Mouse (Mus musculus) c-Kit-positive CD71-negative TER-119-negative erythroid progenitor cells, embryonic 14.5 days (primary cell): ENCODE results near the gene Sdhaf1.

Source experiments
- DNase-seq: peaks from one replicate; pipeline ENCODE4 v3.0.0-alpha.2; 2013; ENCODE audit warnings: low read depth

Gene Sdhaf1

GRCm38 (mm10) chr7:30325364-30325763 lies 1.7 kb upstream of the Sdhaf1 start:
- peak; percentile 83 for DNase-seq

DNA sequence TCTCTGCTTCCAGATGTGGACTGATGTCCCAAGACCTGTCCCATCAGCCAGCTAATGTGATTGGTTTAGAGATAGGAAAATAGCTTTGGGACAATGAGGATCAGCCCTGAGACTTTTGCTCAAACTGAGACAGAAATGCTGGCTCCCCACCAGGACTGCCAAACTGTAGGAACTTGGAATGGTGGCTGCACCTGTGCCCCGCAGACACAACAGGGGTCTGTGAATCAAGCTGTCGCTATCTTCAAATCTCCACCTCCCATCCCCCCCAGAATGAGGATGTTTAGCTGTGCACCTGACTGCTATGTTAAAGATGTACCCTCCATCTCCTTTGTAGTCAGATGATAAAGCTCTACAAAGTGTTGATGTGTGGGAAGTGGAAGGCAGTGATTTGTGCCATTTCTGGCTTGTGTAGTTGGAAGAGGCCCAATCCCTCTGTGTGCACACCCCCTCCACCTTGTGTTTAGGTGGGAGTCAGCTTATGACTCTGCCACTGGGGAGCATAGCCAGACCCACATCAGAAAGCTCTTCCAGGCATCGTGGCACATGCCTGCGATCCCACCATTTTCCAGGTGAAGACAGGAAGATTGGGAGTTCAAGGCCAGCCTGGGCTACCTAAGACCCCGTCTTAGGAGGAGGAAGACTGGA lies 727 bp upstream of the Sdhaf1 start:
- DNase-seq = no peak

DNA sequence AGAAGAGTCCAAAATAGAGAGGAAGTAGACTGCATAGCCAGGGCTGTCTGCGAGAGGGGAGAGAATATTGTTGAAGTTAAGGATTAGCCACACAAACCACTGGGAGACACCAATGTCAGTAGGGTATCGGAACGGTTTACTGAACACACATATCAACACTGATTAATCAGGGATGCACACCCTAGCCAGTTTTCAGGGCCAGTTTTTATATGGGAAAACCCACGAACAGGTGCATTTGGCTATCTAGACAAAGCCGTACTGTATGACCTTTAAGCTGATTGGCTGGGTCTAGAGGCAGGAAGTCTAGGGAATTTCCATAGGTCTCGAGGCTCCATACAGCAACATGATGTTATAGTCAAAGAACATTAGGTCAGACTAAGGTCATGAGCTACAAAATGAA lies 830 bp downstream of the Sdhaf1 start:
- DNase-seq = no peak

DNA sequence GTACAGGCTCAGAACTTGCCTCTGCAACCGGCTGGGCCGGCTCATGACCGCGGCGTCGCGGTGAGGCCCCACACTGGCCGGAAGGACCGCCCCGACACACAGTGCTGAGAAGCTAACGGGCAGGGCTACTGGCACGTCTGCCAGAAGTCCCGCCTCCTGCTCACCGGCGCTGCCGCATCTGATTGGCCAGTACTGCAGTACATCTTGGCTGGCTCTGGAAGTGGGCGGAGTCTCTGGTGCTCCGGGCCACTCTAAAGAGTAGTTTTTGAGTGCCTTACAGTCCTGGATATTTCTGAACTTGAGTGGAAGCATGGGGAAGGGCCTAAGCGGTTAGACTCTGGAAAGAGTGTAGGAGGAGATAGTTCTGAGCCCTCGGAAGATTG lies 1.4 kb downstream of the Sdhaf1 start:
- peak; percentile 87 for DNase-seq

DNA sequence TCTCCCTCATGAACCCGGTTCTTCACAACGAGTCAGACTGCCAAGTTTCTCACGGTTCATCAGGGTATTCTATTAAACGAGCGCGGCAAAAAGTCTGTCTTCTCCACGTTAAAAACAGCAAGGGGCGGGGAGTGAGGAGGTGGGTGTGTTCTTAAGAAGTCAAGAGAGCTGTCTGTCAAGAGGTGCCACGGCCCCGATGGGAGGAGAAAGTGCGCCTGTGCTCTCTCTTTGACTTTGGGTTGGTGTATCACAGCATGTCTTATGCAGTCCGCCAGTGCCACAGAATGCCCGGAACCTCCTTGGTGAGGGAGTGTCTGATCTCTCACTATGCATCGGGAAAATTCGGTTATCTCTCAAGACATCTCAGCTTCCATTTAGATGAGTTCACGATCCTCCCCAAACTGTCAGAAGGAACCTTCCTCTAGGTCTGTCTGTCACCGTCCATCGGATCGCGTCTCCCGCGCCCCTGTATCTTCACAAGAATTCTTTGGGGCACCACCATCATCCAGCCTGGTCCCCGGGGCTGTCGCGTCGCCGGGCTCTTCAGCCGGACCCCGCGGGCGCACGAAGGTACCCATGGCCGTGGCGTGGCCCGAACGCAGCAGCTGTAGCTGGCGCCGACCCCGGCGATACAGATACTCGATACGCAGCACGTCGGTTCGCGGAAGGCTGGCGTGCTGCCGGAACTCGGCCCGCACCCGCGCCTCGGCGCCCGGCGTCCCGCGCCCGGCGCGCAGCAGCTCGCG lies 2.0 kb downstream of the Sdhaf1 start, which contains the start of gene E130208F15Rik:
TSS of gene E130208F15Rik (plus strand) at position 202 of the 746 bp plus-strand sequence.
- DNase-seq = peak; percentile 80

- DNase-seq = no peak
These were observed 2.7 kb downstream of the Sdhaf1 start for GRCm38 (mm10) chr7:30320946-30321345.

GRCm38 (mm10) chr7:30318142-30318541 lies 5.6 kb downstream of the Sdhaf1 start:
- no peak for DNase-seq

DNA sequence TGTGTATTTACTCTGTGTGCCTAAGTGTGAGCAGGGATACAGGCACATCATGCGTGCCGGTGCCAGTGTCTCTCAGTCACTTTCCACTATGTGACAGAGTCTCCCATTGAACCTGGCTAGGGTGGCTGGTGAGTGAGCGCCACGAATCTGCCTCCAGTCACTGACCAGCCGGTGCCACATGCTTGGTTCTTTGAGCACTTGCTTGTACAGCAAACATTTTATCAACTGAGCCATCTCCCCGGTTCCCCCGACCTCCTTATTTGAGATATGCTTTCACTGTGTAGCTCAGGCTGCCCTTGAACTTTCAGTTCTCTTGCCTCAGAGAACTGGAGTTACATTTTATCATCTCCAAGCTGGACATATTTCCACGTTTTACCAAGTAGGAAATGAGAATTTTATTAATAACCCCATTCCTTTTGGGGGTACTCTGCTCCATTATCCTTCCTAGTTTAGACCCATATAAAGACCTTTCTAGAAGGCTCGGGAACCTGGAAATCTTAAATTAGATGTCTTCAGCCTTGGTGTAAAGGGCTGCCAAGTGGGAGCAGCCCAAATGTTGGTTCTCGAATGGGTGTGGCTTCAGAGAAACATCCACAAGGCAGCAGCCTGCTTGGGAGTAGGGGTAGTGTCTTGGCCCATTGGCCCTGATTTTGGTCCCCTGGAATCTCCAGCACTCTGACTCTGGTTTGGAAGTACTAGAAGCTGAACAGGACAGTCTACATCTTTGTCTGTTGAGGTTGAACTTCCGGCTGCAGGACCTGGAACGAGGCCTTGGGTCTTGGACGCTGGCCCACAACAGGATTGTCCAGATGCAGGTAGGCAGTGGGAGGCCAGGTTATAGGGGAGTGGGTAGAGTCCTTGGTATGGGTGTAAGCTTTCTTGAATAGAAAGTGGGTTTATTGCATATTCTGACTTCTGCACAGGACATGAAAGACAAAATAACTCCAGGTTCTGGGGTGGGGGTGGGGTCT lies 7.9 kb downstream of the Sdhaf1 start:
- no peak for DNase-seq

GRCm38 (mm10) chr7:30314721-30315155 lies 9.0 kb downstream of the Sdhaf1 start, which contains the start of gene Syne4:
Gene Syne4 (plus strand): TSS chr7:30314807.
- no peak for DNase-seq

GRCm38 (mm10) chr7:30313666-30314320 lies 9.9 kb downstream of the Sdhaf1 start:
- DNase-seq = no peak

DNA sequence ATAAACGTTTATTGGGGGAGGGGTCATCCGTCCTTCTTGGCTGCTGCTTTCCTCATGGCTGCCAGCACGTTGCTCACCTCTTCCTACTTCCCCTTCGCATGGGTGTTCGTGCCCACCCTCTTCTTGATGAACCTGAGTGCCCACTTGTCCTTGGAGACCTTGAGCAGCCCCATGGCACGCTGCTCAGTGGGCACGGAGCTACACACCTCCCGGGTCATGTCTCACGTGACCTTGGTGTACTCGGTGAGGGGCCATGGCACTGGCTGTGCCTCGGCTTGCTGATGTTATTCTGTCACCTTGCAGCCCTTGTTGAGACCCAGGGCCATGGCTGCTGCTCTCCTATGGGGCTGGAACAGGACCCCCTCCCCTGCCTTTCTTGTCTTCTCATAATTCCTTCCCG lies 13.6 kb downstream of the Sdhaf1 start:
- DNase-seq = no peak

- DNase-seq = no peak
These were observed 14.1 kb downstream of the Sdhaf1 start for GRCm38 (mm10) chr7:30309395-30310129.

- peak; percentile 88 for DNase-seq
These were observed 15.4 kb downstream of the Sdhaf1 start, which contains the start of gene Alkbh6 for GRCm38 (mm10) chr7:30308076-30309005. Gene Alkbh6 (plus strand): TSS chr7:30308717.

DNA sequence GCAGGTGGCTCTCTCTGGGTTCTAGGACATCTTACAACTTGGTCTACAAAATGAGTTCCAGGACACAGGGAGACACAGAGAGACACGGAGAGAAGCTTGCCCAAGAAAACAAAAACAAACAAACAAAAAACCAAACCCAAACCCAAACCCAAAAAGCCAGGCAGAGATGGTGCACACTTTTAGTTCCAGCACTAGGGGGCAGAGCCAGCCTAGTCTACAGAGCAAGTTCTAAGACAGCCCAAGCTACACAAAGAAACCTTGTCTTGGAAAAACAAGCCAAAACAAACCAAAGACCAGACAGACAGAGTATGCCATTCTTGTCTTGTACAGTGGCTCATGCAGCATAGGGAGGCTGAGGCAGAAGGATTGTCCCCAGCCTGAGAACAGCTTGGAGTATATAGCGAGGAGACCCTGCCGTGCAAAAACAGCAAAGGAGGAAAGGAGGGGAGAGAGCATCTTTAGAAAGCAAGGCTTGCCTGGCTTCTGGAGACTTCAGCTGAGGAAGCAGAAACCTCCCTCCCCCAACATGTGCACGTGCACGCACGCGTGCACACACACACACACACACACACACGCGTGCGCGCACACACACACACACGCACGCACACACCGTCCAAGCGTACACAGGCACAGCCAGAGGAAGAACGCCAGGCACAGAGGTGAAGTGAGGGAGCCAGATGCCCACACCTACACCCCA lies 17.5 kb downstream of the Sdhaf1 start:
- DNase-seq = no peak

DNA sequence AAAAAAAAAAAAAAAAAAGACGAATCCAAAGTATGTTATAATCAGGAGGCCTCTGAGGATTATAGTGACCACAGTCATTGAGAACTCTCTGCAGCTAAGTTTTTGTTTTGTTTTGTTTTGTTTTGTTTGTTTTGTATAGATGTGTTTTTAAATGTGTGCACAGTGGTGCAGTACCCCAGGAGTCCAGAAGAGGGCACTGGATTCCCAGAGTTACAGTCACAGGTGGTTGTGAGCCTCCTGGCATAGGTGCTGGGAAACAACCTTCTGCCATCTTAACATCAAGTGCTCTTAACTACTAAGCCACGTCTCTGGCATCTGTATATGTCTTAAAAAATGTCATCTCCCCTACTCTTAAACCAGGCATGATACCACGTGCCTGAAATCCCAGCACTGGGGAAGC lies 22.8 kb downstream of the Sdhaf1 start:
- no peak for DNase-seq

DNA sequence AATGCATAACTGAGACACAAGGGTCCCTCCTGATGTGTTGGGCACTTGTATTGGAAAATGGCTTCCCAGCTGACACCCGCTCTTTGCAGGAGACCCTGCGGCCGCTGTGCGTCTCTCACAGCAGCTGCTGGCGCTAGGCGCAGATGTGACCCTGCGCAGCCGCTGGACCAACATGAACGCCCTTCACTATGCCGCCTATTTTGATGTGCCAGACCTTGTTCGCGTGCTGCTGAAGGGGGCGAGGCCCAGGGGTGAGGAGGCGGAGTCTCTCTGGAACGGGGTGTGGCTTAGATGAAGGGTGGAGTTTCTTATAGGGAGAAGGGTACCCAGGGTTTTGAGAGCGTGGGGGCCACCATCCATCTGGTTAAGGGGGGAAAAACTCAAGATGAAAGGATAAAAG lies 26.4 kb downstream of the Sdhaf1 start:
- no peak for DNase-seq

- no peak for DNase-seq
These were observed 26.9 kb downstream of the Sdhaf1 start for GRCm38 (mm10) chr7:30296816-30297215.

GRCm38 (mm10) chr7:30295103-30295502 lies 28.6 kb downstream of the Sdhaf1 start:
- DNase-seq = no peak

GRCm38 (mm10) chr7:30294296-30294695 lies 29.4 kb downstream of the Sdhaf1 start:
- no peak for DNase-seq
